Mouse (Mus musculus): ENCODE data around the gene Cd247. TPM values are rescaled to one million over a fixed set of nuclear protein-coding genes. Genes with fewer than 3 reads are reported as not detected.

Cd247 gene
- polyA plus RNA-seq, 1 experiment from 2014 or later, result 1.5 TPM

DNA sequence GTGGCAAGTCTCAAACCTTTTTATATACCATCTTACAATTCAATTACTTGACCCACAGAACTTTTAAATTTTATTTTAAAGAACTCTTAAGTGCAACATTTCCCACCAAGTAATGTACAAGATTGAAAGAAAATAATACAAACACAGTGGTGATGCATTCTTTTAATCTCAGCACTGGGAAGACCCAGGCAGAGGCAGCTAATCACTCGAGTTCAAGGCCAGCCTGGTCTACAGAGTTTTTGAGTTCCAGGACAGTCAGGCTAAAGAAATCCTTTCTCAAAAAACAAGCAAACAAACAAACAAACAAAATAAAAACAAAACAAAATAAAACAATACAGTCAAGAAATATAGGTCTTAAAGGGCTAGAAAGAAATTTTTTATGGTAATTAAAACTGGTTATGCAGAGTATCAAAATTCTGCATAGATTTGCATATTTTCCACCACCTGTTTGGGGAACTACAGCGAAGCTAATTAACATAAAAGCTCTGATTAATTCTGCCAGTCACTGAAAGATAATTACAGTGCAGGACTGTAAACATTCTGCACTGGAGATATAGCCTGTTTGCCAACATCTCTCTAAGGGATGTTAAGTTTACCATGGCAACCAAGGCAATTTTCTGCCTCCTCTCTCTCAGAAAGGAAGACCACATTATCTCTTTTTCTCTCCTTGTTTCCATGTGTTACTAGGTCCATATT, 125.4 kb downstream of the Cd247 start:
- ATAC-seq (ENCODE audit: low FRiP score), result peak; percentile 74; the same call in 1 of the 2 replicates
- Histone ChIP-seq H3K9ac (no peak overlapping the region), H3K4me2 (replicated peaks) (no peak overlapping the region), H3K27me3 (no peaks in the 10 kb centered on the region), H3K4me1 (peaks cover 7% of the 10 kb centered on the region), H3K4me3 (no peak overlapping the region), H3K36me3 (peaks cover 11% of the 10 kb centered on the region), H3K27ac (0 out of 2 replicates have a peak overlapping the region, but pooled peaks have one; percentile 40), H3K9me3 (replicated peaks) (no peaks in the 10 kb centered on the region)
- 64% methylated on average over 2 of the region's 2 CpGs for WGBS

- H3K9ac ChIP-seq, result no peak overlapping the region
- peaks cover 11% of the 10 kb centered on the region for H3K36me3 ChIP-seq
- 63% methylated on average over 2 of the region's 2 CpGs for WGBS
- H3K27ac ChIP-seq, result peak overlapping the region; percentile 40; the same call in 1 of the 2 replicates
- peak; percentile 38; the same call in 1 of the 2 replicates for ATAC-seq (ENCODE audit: low FRiP score)
- peaks cover 7% of the 10 kb centered on the region for H3K4me1 ChIP-seq
- no peaks in the 10 kb centered on the region for H3K27me3 ChIP-seq
- no peaks in the 10 kb centered on the region for H3K9me3 ChIP-seq (replicated peaks)
- H3K4me2 ChIP-seq (replicated peaks), result no peak overlapping the region
- no peak overlapping the region for H3K4me3 ChIP-seq
Measured at GRCm38 (mm10) chr1:165914416-165914801, 125.9 kb downstream of the Cd247 start.

DNA sequence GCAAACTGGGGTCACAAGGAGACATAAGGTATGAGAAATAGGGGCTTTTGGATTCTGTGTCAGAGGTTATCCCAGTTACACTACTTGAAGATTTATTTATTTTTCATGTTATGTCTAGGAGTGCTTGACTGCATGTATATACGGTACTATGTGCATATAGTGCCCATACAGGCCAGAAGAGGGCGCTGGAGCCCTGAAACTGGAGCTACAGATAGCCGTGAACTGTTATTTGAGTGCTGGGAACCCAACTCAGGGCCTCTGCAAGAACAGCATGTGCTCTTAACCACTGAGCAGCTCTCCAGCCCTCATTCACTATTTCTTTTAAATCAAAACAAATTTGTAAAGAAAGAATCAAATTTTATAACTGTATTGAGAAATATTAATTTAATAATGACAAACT, 132.5 kb downstream of the Cd247 start:
- Histone ChIP-seq H3K9ac (no peak overlapping the region), H3K36me3 (peaks cover 8% of the 10 kb centered on the region), H3K4me3 (no peak overlapping the region), H3K4me2 (replicated peaks) (no peak overlapping the region), H3K9me3 (replicated peaks) (no peaks in the 10 kb centered on the region), H3K4me1 (no peaks in the 10 kb centered on the region), H3K27me3 (no peaks in the 10 kb centered on the region), H3K27ac (no peak overlapping the region)
- ATAC-seq (ENCODE audit: low FRiP score), result no peak
- WGBS, result 74% methylated on average over 3 of the region's 3 CpGs

- Histone ChIP-seq H3K27me3 (no peaks in the 10 kb centered on the region), H3K9ac (no peak overlapping the region), H3K9me3 (replicated peaks) (no peaks in the 10 kb centered on the region), H3K27ac (no peak overlapping the region), H3K4me2 (replicated peaks) (no peak overlapping the region), H3K36me3 (no peaks in the 10 kb centered on the region), H3K4me1 (no peaks in the 10 kb centered on the region), H3K4me3 (no peak overlapping the region)
- ATAC-seq (ENCODE audit: low FRiP score), result no peak
- 87% methylated on average over 1 of the region's 1 CpGs for WGBS
Measured at GRCm38 (mm10) chr1:165922488-165922887, 134.0 kb downstream of the Cd247 start.

GRCm38 (mm10) chr1:165925207-165925606, 136.7 kb downstream of the Cd247 start:
- no peak overlapping the region for H3K9ac ChIP-seq
- no peak overlapping the region for H3K27ac ChIP-seq
- ATAC-seq (ENCODE audit: low FRiP score), result no peak
- H3K36me3 ChIP-seq, result no peaks in the 10 kb centered on the region
- no peak overlapping the region for H3K4me3 ChIP-seq
- H3K9me3 ChIP-seq (replicated peaks), result no peaks in the 10 kb centered on the region
- no peaks in the 10 kb centered on the region for H3K4me1 ChIP-seq
- WGBS, result 89% methylated on average over 2 of the region's 2 CpGs
- no peak overlapping the region for H3K4me2 ChIP-seq (replicated peaks)
- H3K27me3 ChIP-seq, result no peaks in the 10 kb centered on the region

Other genes with a start within 250 kb of the Cd247 start
- gene Mpzl1, start 154.1 kb upstream of the Cd247 start, polyA plus RNA-seq (2016; fragmentation: Nextera tagmentation; extraction: Ambion mirVana), result 140 and 148 TPM in 2 replicates
- 16.8 and 18.4 TPM in 2 replicates for gene Rcsd1, start 78.9 kb upstream of the Cd247 start, polyA plus RNA-seq (2016; fragmentation: Nextera tagmentation; extraction: Ambion mirVana)
- gene Creg1, start 24.9 kb upstream of the Cd247 start, polyA plus RNA-seq (2016; fragmentation: Nextera tagmentation; extraction: Ambion mirVana), result 35.8 and 38.9 TPM in 2 replicates
- 18.9 and 21.0 TPM in 2 replicates for gene Pou2f1, start 214.0 kb downstream of the Cd247 start, polyA plus RNA-seq (2016; fragmentation: Nextera tagmentation; extraction: Ambion mirVana)

Data from hindbrain, embryonic 12.5 days (tissue).